9 mouse cellular contexts compared by ENCODE assay signal in the genomic region with DNA sequence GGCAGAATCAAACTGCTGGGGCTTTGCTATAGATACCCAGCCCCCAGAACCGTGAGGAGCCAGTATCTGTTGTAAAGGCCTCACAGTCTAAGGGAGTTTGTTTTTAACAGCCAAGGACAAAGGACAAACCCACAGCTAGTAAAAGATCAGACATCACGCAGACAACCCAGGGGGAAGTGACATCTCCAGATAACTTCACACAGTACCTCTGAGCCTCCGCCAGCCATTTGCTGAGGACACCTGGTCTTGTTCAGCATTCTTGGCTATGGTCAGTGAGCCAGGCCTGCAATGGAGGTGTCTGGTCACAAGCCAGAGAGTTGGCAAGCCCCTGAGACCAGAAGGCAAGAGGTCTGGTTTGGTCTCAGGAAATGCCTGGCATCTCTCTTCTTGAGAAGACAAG. TPM values are rescaled to one million over a fixed set of nuclear protein-coding genes. Genes with fewer than 3 reads are reported as not detected.
DNase-seq lines count a peak whose midpoint lies in the region; ATAC-seq lines count a peak whose summit lies in the region.
"Had no signal": no experiment of that assay in that cellular context is flagged by ENCODE, and none has a peak within 500 bp of the region (broad histone marks: within the 10 kb centered on the region; RNA-seq: fewer than 3 reads in every experiment).

No protein-coding gene starts in this region.

- peak overlapping the region; percentile 64; the same call in 1 of the 2 replicates for H3K4me2 ChIP-seq in kidney, embryonic 14.5 days (replicated peaks; ENCODE audit: low read depth, low read length)
- H3K4me2 ChIP-seq in midbrain, embryonic 11.5 days, result peak overlapping the region; percentile 61

- no peak for DNase-seq in kidney, postnatal 10 days
- peak; percentile 96 for DNase-seq in brain, adult 2 months (ENCODE audit: low read depth, low spot score)
- no peak for DNase-seq in hindbrain, embryonic 10.5 days (ENCODE audit: low spot score)
- DNase-seq in midbrain, embryonic 11.5 days (ENCODE audit: low spot score, missing footprints), result no peak
- DNase-seq in right cerebral cortex, postnatal 25 days, result no peak
- no peak for DNase-seq in lung, adult 18-20 months
- no peak for DNase-seq in kidney, adult 11 months

- H3K27ac ChIP-seq in kidney, embryonic 14.5 days (ENCODE audit: low read depth, low read length), result peak overlapping the region; percentile 97
- peak overlapping the region; percentile 99 for H3K27ac ChIP-seq in hindbrain, embryonic 10.5 days
- peak overlapping the region; percentile 95 for H3K27ac ChIP-seq in midbrain, embryonic 11.5 days (ENCODE audit: low read depth, low read length)

- ATAC-seq in kidney, embryonic 14.5 days (ENCODE audit: low FRiP score, low TSS enrichment), result no peak
- no peak for ATAC-seq in midbrain, embryonic 11.5 days (ENCODE audit: low FRiP score)
- ATAC-seq: Patski had no signal

- H3K27me3 ChIP-seq in kidney, embryonic 14.5 days (ENCODE audit: control insufficient read depth, insufficient read depth, low read length), result no peaks in the 10 kb centered on the region
- H3K27me3 ChIP-seq in hindbrain, embryonic 10.5 days (ENCODE audit: insufficient read depth, poor library complexity, severe bottlenecking), result no peaks in the 10 kb centered on the region
- no peaks in the 10 kb centered on the region for H3K27me3 ChIP-seq in midbrain, embryonic 11.5 days (ENCODE audit: control insufficient read depth, insufficient read depth, low read length)
- H3K27me3 ChIP-seq: Patski had no signal

- H3K4me1 ChIP-seq in kidney, embryonic 14.5 days (ENCODE audit: control insufficient read depth, insufficient read depth, low read length), result peaks cover 30% of the 10 kb centered on the region
- peaks cover 61% of the 10 kb centered on the region for H3K4me1 ChIP-seq in hindbrain, embryonic 10.5 days (replicated peaks)
- H3K4me1 ChIP-seq in midbrain, embryonic 11.5 days (ENCODE audit: control insufficient read depth, insufficient read depth, low read length), result peaks cover 29% of the 10 kb centered on the region

- no peak overlapping the region; the same call in 1 of the 2 replicates for H3K4me3 ChIP-seq in kidney, embryonic 14.5 days (ENCODE audit: low read length)
- H3K4me3 ChIP-seq in hindbrain, embryonic 10.5 days, result peak overlapping the region; percentile 94
- H3K4me3 ChIP-seq in midbrain, embryonic 11.5 days (ENCODE audit: low read depth, low read length), result peak overlapping the region; percentile 95; the same call in 1 of the 2 replicates

- H3K36me3 ChIP-seq in kidney, embryonic 14.5 days (ENCODE audit: control insufficient read depth, insufficient read depth, low read length), result peaks cover 26% of the 10 kb centered on the region
- H3K36me3 ChIP-seq in hindbrain, embryonic 10.5 days, result peaks cover 28% of the 10 kb centered on the region
- peaks cover 21% of the 10 kb centered on the region for H3K36me3 ChIP-seq in midbrain, embryonic 11.5 days (ENCODE audit: control insufficient read depth, insufficient read depth, low read length)

- H3K9me3 ChIP-seq in kidney, embryonic 14.5 days (ENCODE audit: control insufficient read depth, low read length), result no peaks in the 10 kb centered on the region
- no peaks in the 10 kb centered on the region for H3K9me3 ChIP-seq in hindbrain, embryonic 10.5 days
- no peaks in the 10 kb centered on the region for H3K9me3 ChIP-seq in midbrain, embryonic 11.5 days (ENCODE audit: control insufficient read depth, low read length)

- 51% methylated on average over 3 of the region's 3 CpGs for WGBS in kidney, embryonic 14.5 days
- 64% methylated on average over 3 of the region's 3 CpGs for WGBS in hindbrain, embryonic 10.5 days
- WGBS in midbrain, embryonic 11.5 days, result 65% methylated on average over 3 of the region's 3 CpGs

- no peak overlapping the region for H3K9ac ChIP-seq in kidney, embryonic 14.5 days (ENCODE audit: low read depth, low read length)
- H3K9ac ChIP-seq in midbrain, embryonic 11.5 days (ENCODE audit: low read length), result peak overlapping the region; percentile 68

RNA-seq across cellular contexts. Expression of a gene that starts 1.0 kb away (rescaled TPM):
- 103 and 205 TPM in 2 replicates for polyA plus RNA-seq in kidney, embryonic 14.5 days (2014; fragmentation: Nextera tagmentation; extraction: Ambion mirVana)
- polyA plus RNA-seq in hindbrain, embryonic 10.5 days (2016; fragmentation: Nextera tagmentation; extraction: Ambion mirVana), result 333 and 352 TPM in 2 replicates
- polyA plus RNA-seq in midbrain, embryonic 11.5 days (2014; fragmentation: Nextera tagmentation; extraction: Ambion mirVana), result 353 and 358 TPM in 2 replicates

RNA-seq across cellular contexts. Expression of a gene that starts 40.4 kb away (rescaled TPM):
- 0.11 TPM in 1 of 2 replicates, not detected in the other for polyA plus RNA-seq in kidney, embryonic 14.5 days (2014; fragmentation: Nextera tagmentation; extraction: Ambion mirVana)
- 0.09 TPM in 1 of 2 replicates, not detected in the other for polyA plus RNA-seq in hindbrain, embryonic 10.5 days (2016; fragmentation: Nextera tagmentation; extraction: Ambion mirVana)
- 0.06 TPM in 1 of 2 replicates, not detected in the other for polyA plus RNA-seq in midbrain, embryonic 11.5 days (2014; fragmentation: Nextera tagmentation; extraction: Ambion mirVana)
